Mouse (Mus musculus) neural tube, embryonic 11.5 days (tissue): ENCODE measurements at regions not wholly inside any gene's neighbourhood (a gene's known extent, or its start where the extent isn't known, plus 50 kb on each side); places are given as distances from the start of the nearest gene placed in this dataset.
A peak's percentile ranks its signal among the peaks of the same experiment; 100 is the strongest.

ENCODE experiments used
- ATAC-seq: fragments of 200-750 bp; cut with Nextera tagmentation; 2 replicates; pipeline ENCODE4 v1.8.0; 2017; ENCODE audit warnings: moderate number of reproducible peaks, mild to moderate bottlenecking, moderate TSS enrichment, moderate library complexity; ENCODE audit not compliant: insufficient read depth, low FRiP score, low TSS enrichment
- DNase-seq: peaks from one replicate; pipeline ENCODE4 v3.0.0-alpha.2; 2015; ENCODE audit warnings: low spot score
- H3K27ac ChIP-seq: fragments of 300-500 bp; sonication (generic); 2 replicates; pipeline ENCODE4 v1.5.1; 2014; ENCODE audit warnings: low read depth, mild to moderate bottlenecking, low read length
- H3K27me3 ChIP-seq: fragments of 300-500 bp; sonication (generic); 2 replicates; pipeline ENCODE4 v1.6.1; 2014; ENCODE audit warnings: mild to moderate bottlenecking, low read length, mixed read lengths; ENCODE audit not compliant: control insufficient read depth, insufficient read depth
- H3K36me3 ChIP-seq: fragments of 300-500 bp; sonication (generic); 2 replicates; pipeline ENCODE4 v1.6.1; 2014; ENCODE audit warnings: mild to moderate bottlenecking, low read length, moderate library complexity, mixed read lengths; ENCODE audit not compliant: control insufficient read depth, insufficient read depth
- H3K4me1 ChIP-seq: fragments of 300-500 bp; sonication (generic); 2 replicates; pipeline ENCODE4 v1.6.1; 2014; ENCODE audit warnings: low read length, mixed read lengths; ENCODE audit not compliant: control insufficient read depth, insufficient read depth
- H3K4me2 ChIP-seq: fragments of 300-500 bp; sonication (generic); 2 replicates; pipeline ENCODE4 v1.6.1; 2014; ENCODE audit warnings: low read depth, mild to moderate bottlenecking, moderate library complexity
- H3K4me3 ChIP-seq: fragments of 300-500 bp; sonication (generic); 2 replicates; pipeline ENCODE4 v1.5.1; 2014; ENCODE audit warnings: low read depth, low read length
- H3K9ac ChIP-seq: fragments of 300-500 bp; sonication (generic); 2 replicates; pipeline ENCODE4 v1.6.1; 2014; ENCODE audit warnings: mild to moderate bottlenecking, low read length
- H3K9me3 ChIP-seq: fragments of 300-500 bp; sonication (generic); 2 replicates; pipeline ENCODE4 v1.6.1; 2016; ENCODE audit warnings: low read length; ENCODE audit not compliant: control insufficient read depth
- WGBS: fragments of 180-500 bp; shearing (Covaris S2); extraction: QIAGEN DNeasy Blood & Tissue Kit; methylation state at CpG from one replicate; pipeline ENCODE4 v1.1.7; 2014; 5-methylcytosine and 5-hydroxymethylcytosine counted together

GRCm38 (mm10) chr4:110134036-110134435 is 156.2 kb downstream of the Dmrta2 start:
- Histone ChIP-seq H3K4me3 (no peak overlapping the region), H3K27me3 (no peaks in the 10 kb centered on the region), H3K27ac (no peak overlapping the region), H3K4me2 (no peak overlapping the region), H3K36me3 (no peaks in the 10 kb centered on the region), H3K4me1 (no peaks in the 10 kb centered on the region), H3K9me3 (no peaks in the 10 kb centered on the region), H3K9ac (no peak overlapping the region)
- 41% methylated on average over 7 of the region's 7 CpGs for WGBS
- DNase-seq (no peak), ATAC-seq (no peak)

GRCm38 (mm10) chr4:110145229-110145628 is 167.4 kb downstream of the Dmrta2 start:
- H3K36me3 ChIP-seq, result no peaks in the 10 kb centered on the region
- H3K27ac ChIP-seq, result no peak overlapping the region
- DNase-seq (no peak), ATAC-seq (no peak)
- H3K9me3 ChIP-seq, result no peaks in the 10 kb centered on the region
- H3K4me2 ChIP-seq, result no peak overlapping the region
- no peaks in the 10 kb centered on the region for H3K27me3 ChIP-seq
- no peak overlapping the region for H3K4me3 ChIP-seq
- no peaks in the 10 kb centered on the region for H3K4me1 ChIP-seq
- 86% methylated on average over 1 of the region's 1 CpGs for WGBS
- H3K9ac ChIP-seq, result no peak overlapping the region

GRCm38 (mm10) chr4:110152103-110152946 is 174.5 kb downstream of the Dmrta2 start:
- DNase-seq (peak; percentile 90), ATAC-seq (peak; percentile 92)
- H3K9me3 ChIP-seq, result no peaks in the 10 kb centered on the region
- no peak overlapping the region for H3K4me3 ChIP-seq
- H3K4me2 ChIP-seq, result 0 out of 2 replicates have a peak overlapping the region, but pooled peaks have one; percentile 1
- no peaks in the 10 kb centered on the region for H3K36me3 ChIP-seq
- peaks cover 17% of the 10 kb centered on the region for H3K4me1 ChIP-seq
- H3K27me3 ChIP-seq, result no peaks in the 10 kb centered on the region
- H3K27ac ChIP-seq, result peak overlapping the region; percentile 83
- H3K9ac ChIP-seq, result no peak overlapping the region
- 11% methylated on average over 15 of the region's 15 CpGs for WGBS
